Mouse (Mus musculus): ENCODE results near the gene Gdpd5.
"Not testable (repeated sequence)": the region's sequence is repeated elsewhere in the genome, so short reads cannot be mapped to it uniquely, and the experiment has no call there.

The Gdpd5 gene

DNA sequence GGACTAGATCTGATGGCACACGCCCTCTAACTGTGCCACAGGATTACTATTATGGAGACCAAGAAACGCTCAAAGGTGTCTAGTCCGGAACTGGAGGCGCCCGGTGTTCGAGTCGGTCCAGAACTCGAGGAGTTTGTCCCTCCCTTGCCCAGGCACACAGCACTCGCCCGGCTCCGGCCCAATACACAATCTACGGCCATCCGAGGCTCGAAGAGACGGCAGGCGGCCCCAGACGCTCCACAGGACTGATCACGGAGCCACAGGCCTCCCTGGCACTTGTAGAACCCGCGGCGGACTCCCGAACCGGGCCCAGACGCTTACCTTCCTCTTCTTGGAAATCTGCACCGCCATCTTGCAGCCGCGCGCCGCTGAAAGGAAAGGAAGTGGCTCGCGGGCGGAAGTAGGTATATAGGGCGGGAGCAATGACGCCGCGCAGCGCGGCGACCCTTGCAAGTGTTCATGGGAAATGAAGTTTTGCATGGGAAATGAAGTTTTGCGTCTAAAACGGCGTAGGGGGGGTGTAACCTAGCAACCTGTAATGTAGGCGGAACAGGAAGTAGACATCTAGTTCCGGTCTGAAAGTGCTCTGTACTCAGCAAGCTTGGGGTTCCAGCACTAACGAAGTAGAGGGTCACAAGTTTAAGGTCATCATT lies 102.2 kb downstream of the Gdpd5 start, which contains the start of gene Rps3:
Gene Rps3 (minus strand): TSS at position 468 of the 653 bp plus-strand sequence.
- peak; percentile 98 for DNase-seq

- no peak for DNase-seq
Observed at GRCm38 (mm10) chr7:99483924-99484319, 102.7 kb downstream of the Gdpd5 start.

- no peak for DNase-seq
Observed at GRCm38 (mm10) chr7:99484679-99485078, 103.5 kb downstream of the Gdpd5 start.

- DNase-seq: no peak
Observed at GRCm38 (mm10) chr7:99489708-99490107, 108.5 kb downstream of the Gdpd5 start.

DNA sequence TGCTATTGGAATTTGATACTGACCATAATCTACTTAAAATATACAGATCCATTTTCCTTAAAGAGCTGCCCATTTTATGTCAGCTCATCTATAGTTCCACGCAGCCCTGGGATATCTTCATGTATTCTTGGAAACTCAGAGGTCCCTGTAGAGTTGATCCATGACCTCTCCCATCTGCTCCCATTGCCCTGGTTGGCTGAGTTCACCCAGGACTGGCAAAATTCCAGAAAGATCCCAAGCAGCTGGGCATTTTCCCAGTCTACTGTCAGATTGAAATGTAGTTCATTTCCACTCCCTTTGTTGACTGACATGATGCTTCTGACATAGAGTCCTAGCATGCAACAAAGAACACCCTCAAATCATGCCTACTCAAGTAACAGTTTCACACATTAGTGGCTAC lies 117.9 kb downstream of the Gdpd5 start:
- DNase-seq: no peak

DNA sequence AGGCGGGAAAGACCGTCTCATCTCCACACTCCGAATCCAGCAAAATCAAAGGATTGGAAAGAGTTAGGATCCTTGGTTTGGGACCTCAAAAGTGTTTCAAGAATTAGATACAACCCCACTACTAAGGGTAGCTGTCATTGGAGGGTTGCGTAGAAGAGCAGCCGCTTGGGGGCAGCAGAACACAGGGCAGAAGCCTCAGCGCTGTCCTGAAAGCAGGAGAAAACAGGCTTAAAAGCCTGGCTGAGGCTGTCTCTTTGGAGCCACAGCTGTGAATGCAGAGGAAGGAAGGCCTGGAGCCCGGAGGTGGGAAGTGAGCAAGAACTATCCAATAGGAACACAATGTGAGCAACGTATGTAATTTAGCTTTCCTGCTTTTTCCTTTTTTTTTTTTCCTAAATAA lies 119.0 kb downstream of the Gdpd5 start:
- DNase-seq: peak; percentile 90

GRCm38 (mm10) chr7:99500655-99501054 lies 119.4 kb downstream of the Gdpd5 start:
- no peak for DNase-seq

- no peak for DNase-seq
Observed at GRCm38 (mm10) chr7:99501148-99501547, 119.9 kb downstream of the Gdpd5 start.

GRCm38 (mm10) chr7:99504556-99504955 lies 123.3 kb downstream of the Gdpd5 start:
- no peak for DNase-seq

DNA sequence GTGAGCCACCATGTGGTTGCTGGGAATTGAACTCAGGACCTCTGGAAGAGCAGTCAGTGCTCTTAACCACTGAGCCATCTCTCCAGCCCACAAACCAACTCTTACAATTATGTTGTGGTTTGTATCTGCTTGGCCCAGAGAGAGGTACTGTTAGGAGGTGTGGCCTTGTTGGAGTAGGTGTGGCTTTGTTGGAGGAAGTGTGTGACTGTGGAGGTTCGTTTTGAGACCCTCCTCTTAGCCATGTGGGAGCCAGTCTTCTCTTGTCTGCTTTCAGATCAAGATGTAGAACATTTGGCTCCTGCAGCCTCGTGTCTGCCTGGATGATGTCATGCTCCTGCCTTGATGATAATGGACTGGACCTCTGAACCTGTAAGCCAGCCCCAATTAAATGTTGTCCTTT lies 127.0 kb downstream of the Gdpd5 start:
- not testable (repeated sequence) for DNase-seq

- DNase-seq: peak; percentile 54
Observed at GRCm38 (mm10) chr7:99510087-99510501, 128.9 kb downstream of the Gdpd5 start.

Measured in embryo, embryonic 11 days (tissue).